Mouse (Mus musculus) cerebellum, adult 2 months (tissue): ENCODE results near the gene Morn1.

Experiments
- CTCF ChIP-seq: fragments of 200-500 bp; IDR thresholded peaks from 2 replicates; pipeline ENCODE4 v1.5.1; 2011; ENCODE audit warnings: low read depth, mild to moderate bottlenecking, control low read depth, low read length, moderate library complexity, borderline replicate concordance; ENCODE audit not compliant: insufficient read depth
- POLR2A ChIP-seq: fragments of 200-500 bp; IDR thresholded peaks from 2 replicates; pipeline ENCODE4 v1.6.1; 2011; ENCODE audit warnings: low read length, control low read depth, borderline replicate concordance; ENCODE audit not compliant: insufficient read depth

DNA sequence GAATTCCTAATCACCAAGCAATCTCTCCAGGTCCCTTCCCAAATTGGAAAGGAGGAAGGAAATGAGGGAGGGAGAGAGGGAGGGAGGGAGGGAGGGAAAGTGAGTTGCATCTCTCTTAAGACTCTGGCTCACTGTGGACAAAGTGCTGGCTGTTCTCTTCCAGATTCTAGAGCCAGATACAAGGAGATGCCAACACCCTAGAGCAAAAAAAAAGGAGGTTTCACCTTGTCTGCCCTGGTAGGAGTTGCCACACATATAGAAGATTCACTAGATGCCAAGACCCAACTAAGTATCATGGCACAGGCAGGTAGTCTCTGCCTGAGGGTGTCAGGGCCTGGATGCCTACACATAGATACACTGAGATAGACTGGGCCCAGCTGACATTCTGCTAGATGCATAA, 79.5 kb downstream of the Morn1 start:
- TF ChIP-seq CTCF (no peak), POLR2A (no peak)
